Mouse (Mus musculus) erythroblast, embryonic 14.5 days (primary cell): Measurements from ENCODE around the gene Cenps.

Experiments used
- GATA1 ChIP-seq: IDR thresholded peaks from 2 replicates; pipeline ENCODE4 v1.6.1; 2012; ENCODE audit warnings: low read length, inconsistent platforms, mixed read lengths
- TAL1 ChIP-seq: IDR thresholded peaks from 3 replicates; pipeline ENCODE4 v1.6.1; 2012; ENCODE audit warnings: low read length, inconsistent platforms, mixed read lengths

GRCm38 (mm10) chr4:149149196-149149595 lies 11.8 kb upstream of the Cenps start:
- TF ChIP-seq GATA1 (no peak), TAL1 (no peak)
